Mouse (Mus musculus): ENCODE data around the gene Pgls.

The Pgls gene

DNA sequence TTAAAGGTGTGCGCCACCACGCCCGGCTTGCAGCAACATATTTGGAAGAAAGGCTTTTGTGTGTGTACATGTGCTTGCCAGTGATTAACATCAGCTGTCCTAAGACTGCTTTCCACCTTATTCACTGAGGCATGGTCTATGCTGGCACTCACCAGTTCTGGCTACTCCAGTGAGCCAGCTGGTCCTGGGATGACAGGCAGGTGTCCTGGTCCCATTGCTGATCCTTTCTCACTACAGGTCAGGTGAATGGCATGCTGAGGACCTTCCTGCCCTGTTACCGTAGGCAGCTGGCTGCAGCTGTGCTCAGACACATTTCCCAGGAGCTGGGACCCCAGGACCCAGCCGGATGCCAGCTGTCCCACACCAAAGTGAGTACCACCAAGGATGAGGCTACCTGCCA, 6.9 kb downstream of the Pgls start:
- no peak for DNase-seq (ENCODE audit: low read depth)

GRCm38 (mm10) chr8:71601939-71602665, 10.1 kb downstream of the Pgls start:
- peak; percentile 69 for DNase-seq (ENCODE audit: low read depth)

DNA sequence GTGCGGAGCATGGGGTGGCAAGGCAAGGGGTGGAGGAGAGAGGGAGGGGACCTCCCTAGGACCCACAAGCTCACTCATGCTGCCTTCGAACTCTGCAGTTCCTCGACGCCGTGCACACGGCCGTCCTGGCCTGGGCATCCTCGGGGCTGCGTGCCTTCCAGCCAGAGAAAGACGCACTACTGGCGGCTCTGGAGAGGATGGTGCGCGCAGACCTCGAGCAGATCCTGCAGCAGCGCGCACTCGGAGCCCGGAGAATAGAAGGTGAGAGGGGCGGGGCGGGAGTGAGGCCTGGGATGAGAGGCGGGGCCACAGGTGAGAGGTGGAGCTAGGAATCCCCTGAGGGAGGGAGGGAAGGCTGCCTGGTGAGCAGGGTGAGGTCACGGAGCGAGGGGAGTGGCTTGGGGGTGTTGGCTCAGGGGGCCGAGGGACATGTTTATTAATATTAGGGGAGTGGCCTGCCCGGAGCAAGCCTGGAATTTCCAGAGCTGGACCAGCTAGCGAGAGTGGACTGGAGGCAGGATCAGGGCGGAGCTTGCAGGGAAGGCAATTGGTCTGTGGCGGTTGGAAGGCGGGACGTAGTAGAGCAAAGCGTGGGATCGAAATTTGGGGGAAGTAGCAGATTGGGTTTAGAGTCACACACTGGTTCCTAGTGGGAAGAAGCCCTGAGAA, 10.8 kb downstream of the Pgls start:
- DNase-seq (ENCODE audit: low read depth) = no peak

- no peak for DNase-seq (ENCODE audit: low read depth)
These were observed 12.0 kb downstream of the Pgls start for GRCm38 (mm10) chr8:71604021-71604420.

DNA sequence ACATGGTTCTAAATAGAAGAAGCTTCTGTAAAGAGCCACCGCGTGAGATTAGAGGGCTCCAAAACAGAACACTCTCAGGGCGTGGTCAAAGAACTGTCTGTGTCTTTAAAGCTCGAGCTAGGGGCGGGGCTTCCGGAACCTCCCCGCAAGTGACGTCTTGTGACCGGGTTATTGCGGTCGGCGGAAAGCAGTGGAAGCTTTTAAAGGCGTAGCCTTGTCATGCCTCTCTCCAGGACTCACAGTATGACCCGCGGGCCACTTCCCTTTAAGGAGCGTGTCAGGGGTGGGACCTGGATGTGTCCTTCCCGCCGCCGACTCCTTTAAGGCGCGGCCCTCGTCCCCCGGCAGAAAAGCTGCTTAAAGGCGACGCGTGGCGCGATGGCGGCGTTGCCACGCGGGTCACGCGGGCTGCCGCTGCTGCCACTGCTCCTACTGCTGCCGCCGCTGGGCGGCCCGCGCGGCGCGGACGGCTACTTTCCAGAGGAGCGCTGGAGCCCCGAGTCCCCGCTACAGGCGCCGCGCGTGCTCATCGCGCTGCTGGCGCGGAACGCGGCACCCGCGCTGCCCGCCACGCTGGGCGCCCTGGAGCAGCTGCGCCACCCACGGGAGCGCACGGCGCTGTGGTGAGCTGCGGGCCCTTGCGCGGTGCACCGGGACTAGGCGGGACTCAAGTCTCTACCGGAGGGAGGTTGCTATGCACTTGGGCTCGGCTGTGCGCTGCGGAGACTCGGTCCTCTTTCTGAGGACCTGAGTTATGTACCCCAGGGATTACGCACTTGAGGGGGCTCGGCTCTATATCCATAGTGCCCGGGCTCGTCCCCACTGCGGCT, 19.1 kb downstream of the Pgls start, which contains the start of gene Colgalt1:
TSS of gene Colgalt1 (plus strand) at position 177 of the 830 bp plus-strand sequence.
- DNase-seq (ENCODE audit: low read depth) = peak; percentile 99

DNA sequence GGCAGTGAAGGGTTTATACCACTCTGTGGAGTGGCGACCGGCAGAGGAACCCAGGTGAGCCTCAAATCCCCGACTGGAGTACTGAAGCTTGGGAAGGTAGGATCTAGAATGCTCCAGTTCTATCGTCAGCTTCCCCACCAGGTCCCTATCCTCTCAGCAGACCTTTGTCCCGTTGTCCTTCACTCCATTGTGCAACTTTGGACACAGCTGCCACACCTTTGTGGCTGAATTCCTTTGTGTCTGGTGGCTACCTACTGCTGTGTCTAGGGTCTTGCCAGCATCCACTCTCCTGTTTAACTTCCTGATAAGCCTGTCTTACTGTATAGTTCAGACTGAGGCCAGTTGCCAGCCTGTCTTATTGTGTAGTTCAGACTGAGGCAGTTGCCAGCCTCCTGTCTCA, 20.2 kb downstream of the Pgls start:
- DNase-seq (ENCODE audit: low read depth) = peak; percentile 15

DNA sequence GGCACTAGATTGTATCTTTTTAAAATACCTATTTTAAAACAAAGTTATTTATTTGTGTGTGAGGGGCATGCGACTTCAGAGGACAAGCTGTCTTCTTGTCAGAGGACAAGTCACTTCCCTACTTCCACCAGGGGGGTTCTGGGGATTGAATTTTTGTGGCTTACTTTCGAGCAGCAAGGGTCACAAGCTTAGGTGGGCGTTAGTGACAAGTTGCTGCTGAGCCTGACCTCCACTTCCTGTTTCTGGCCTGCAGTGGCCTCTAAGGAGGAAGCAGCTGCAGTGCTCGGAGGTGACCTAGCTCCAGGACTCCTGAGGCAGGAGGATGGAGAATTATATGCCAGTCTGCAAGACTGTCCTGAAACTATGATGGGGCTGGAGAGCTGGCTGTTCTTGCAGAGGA, 21.4 kb downstream of the Pgls start:
- no peak for DNase-seq (ENCODE audit: low read depth)

DNA sequence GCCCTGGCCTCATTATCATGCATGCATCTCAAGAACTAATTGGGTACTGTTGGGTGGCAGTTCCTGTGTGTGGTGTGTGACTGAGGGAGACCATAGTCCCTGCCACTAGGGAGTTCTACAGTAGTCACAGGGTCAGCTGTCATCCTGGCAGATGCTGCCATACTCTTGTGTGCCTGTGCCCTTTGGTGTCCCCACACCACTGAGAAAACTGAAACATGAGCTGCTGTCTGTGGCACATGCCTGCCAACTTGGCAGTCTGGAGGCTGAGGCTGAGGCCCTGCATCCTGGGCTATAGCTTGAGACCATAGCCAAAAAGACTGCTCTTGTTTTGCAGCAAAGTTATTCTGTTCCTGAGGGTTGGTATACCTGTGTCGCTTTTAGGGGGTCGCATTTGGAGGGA, 27.8 kb downstream of the Pgls start:
- no peak for DNase-seq (ENCODE audit: low read depth)

DNA sequence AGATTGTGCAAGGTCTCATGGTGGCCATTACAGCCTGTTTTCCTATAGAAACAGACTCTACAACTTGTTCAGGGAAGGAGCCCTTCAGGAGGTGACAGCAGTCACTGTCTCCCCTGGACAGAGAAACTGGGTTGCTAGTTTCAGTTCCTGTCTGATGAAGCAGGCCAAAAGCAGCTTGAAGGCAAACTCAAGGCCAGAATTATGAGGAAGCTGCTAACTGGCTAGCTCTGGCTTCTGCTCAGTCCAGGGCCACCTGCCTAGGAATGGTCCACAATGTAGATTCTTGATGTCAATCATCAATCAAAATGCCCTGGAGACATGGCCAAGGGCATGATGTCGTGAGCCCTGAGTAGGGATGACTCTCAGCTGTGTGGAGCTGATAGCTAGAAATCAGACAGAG, 33.1 kb downstream of the Pgls start:
- DNase-seq (ENCODE audit: low read depth) = no peak

DNA sequence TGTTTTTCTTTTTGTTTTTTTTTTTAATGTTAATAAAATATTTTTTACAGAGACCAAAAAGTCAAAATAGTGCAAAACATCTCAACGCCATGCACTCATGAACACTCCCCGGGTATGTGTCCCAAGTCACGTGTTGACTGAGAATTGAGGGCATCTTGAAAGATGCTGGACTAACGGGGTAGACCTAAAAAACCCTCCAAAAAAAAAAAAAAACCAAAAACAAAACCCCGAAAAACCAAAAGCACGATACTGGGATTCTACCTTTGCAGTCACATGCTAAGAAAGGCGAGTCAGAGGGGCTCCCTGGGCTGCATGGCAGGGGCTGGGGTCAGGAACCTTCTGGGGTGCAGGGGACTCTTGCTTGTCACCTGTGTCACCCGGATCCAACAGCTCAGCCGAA, 34.8 kb downstream of the Pgls start:
- DNase-seq (ENCODE audit: low read depth) = no peak

GRCm38 (mm10) chr8:71627265-71628099, 35.5 kb downstream of the Pgls start:
- no peak for DNase-seq (ENCODE audit: low read depth)

DNA sequence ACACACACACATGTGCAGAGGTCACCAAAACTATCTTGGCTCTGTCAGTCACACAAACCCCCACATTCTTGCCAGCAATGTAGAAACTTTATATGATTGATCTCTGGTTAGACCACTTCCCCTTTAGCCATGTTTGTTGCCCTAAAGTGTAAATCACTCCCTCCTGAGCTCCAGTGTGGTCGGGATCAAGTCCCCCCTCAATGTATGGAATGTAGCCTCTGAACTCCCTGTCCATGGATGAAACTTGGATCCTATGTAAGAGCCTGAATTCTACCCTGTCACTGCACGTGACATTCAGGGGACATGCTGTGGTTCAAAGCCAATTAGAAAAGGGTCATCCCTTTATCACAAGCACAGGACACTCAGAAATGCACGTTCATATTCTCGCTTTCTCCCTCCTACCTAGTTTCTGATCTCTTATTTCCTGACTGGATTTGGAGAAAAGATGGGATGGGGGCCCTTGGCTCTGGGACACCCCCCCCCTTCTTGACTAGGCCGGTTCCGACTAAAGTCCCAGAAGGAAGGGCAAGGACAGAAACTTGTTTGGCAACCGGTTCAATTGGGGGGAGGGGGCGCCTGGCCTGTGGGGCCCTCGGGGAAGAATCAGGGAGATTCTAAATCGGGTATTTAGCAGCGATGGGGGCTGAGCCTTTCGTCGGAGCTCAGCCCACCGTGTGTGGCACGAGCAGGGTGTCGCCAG, 36.6 kb downstream of the Pgls start:
- DNase-seq (ENCODE audit: low read depth) = peak; percentile 27

- peak; percentile 96 for DNase-seq (ENCODE audit: low read depth)
These were observed 37.2 kb downstream of the Pgls start for GRCm38 (mm10) chr8:71629096-71629697.

DNA sequence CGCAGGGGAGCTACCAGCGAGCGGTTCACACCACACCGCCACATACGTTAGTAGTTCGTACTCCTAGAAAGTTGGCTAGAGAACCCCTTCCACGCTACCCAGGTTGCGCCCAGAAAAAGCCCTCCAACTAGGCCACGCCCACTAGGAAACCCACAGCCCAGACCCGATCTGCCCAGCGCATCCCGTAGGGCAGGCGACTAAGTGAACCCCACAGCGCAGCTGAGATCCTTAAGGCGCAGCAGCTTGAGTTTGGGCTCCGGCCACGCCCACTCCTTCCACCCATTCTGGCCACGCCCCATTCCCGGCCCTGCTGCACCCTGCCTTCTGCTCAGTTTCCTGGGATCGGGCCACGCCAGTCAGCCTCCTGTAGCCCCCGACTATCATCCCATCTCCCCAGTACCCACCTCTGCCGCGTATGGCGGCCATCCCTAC, 37.8 kb downstream of the Pgls start:
- DNase-seq (ENCODE audit: low read depth) = peak; percentile 66

DNA sequence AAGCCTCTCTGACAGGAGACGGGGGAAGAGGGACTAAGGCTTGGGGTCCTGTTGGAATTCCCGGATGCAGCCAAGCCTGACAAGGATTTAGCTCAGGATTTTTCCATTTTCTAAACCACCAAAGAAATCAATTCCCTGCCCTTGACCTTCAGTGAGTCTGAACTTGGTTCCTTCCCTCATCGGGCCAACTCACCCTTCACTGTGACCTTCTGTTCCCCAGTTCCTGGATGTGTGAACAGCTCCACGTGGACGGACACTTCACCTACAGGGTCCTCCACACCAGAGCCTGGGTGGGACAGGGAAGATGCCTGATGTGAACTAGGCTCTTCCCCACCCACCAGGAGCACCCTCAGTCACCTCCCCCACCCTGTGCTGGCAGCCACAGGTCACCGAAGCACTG, 38.8 kb downstream of the Pgls start:
- DNase-seq (ENCODE audit: low read depth) = peak; percentile 22

- DNase-seq (ENCODE audit: low read depth) = peak; percentile 18
These were observed 39.9 kb downstream of the Pgls start for GRCm38 (mm10) chr8:71631897-71632296.

DNA sequence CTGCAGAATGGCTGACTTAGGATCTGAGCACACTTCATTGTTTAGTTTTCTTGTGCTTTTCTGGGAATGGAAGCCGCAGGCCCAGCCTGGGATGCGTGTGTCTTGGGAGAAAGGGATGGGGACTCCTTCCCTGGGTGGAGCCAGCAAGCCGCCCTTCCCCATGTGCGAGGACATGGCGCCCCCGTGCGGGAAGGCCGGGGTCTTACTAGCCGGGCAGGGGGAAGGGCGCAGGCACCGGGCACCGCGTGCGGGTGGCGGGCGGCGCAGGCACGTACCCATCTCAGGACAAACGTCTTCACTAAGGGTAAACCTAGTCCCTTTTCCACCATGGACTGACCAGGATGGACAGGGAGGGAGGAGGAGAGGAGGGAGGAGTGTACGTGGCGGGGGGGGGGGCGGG, 41.2 kb downstream of the Pgls start:
- DNase-seq (ENCODE audit: low read depth) = peak; percentile 77

GRCm38 (mm10) chr8:71633981-71634667, 42.1 kb downstream of the Pgls start:
- DNase-seq (ENCODE audit: low read depth) = peak; percentile 93

DNA sequence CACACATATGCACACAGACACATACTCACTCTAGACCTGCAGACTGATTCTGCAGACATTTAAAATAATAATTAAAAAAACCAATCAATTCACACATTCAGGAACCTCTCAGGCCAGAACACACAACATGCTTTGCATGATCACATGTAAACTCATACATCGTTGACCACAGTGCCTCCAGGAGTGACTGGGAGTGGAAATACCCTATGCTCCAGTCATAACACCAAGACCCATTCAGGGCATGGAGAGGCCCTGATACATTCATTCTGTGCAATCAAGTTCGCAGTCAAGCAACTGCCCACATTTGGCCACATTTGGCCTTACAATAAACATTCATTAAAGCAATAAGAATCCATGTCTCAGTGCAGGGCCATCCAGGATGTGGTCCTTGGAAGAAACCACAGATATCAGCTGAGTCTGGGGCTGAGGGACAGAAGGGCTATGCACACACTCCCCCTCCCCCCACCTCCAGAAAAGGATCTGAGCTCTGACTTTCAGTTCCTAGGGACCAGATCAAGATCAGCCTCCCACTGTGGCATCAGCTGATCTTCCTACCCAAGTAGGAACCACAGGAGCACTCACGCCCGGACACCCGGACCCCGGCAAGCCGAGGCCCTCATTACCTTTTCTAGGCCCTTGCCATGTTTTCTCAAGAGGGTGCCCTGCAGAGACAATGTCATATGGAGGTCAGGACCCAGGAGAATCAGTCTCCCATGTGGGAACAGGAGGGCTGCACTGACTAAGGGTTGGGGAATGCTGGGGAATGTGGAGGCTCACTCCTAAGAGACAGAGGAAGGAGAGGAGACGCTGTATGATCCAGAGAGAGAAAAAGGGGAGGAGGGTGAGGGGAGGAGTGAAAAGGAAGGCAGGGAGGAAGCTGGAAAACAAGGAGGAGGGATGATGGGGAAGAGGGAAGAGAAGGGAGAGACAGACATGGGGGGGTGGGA, 45.4 kb downstream of the Pgls start:
- no peak for DNase-seq (ENCODE audit: low read depth)
